Mouse (Mus musculus) lung, adult 2 months (tissue): ENCODE measurements around the gene Nfkbil1.

ENCODE experiments used
- CTCF ChIP-seq: fragments of 200-500 bp; IDR thresholded peaks from 2 replicates; pipeline ENCODE4 v1.5.1; 2011; ENCODE audit warnings: mild to moderate bottlenecking, low read length, control low read depth; ENCODE audit not compliant: insufficient read depth
- POLR2A ChIP-seq: fragments of 200-500 bp; IDR thresholded peaks from 2 replicates; pipeline ENCODE4 v1.6.1; 2011; ENCODE audit warnings: low read depth, mild to moderate bottlenecking, control low read depth, low read length, borderline replicate concordance; ENCODE audit errors: extremely low read depth

DNA sequence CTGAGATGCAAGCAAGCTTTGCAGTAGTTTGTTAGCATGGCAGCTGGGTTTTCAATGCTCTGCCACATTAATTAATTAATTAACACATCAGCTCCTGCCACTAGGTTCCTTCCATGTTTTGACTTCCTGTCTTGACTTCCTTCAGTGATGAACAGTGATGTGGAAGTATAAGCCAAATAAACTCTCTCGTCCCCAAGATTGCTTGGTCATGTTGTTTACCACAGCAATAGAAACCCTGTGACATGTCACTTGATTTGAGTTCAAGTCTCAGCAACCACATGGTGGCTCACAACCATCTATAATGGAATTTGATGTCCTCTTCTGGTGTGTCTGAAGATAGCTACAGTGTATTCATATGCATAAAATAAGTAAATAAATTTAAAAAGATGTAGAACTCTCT, 21.8 kb upstream of the Nfkbil1 start:
- TF ChIP-seq CTCF (no peak), POLR2A (no peak)
